Mouse (Mus musculus) gastrocnemius, postnatal 25 days (tissue): ENCODE results near the gene Ctnna2. TPM values are rescaled to one million over a fixed set of nuclear protein-coding genes. Genes with fewer than 3 reads are reported as not detected.

Experiments used
- DNase-seq: peaks from one replicate; pipeline ENCODE4 v3.0.0; 2022
- total RNA-seq, 2 experiments: library from RNA; stranded (reverse); gene quantifications; 1 replicate in 1 of 2; 2 replicates in 1 of 2; pipeline ENCODE4 v1.2.3; 2021

The Ctnna2 gene
- total RNA-seq, 2 experiments from 2014 or later: not detected

DNA sequence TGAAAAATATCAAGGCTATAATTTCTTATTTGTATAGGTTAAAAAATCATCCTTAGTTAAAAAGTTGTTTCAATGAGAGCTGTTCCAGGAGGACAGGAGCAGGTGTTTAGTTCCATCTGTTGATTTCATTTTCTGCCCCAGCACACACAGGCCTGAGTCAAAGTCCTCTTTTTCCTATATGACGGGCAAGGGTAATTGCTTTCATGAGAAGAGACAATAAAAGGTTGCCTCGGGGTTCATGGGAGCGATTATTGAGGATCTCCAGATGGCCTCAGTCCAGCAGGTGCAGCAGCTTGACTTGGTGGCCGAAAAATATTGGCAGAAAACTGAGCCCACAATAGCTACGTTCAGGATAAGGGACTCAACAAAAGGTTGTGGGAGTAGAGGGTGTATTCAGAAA lies 859.0 kb downstream of the Ctnna2 start:
- DNase-seq: no peak

DNA sequence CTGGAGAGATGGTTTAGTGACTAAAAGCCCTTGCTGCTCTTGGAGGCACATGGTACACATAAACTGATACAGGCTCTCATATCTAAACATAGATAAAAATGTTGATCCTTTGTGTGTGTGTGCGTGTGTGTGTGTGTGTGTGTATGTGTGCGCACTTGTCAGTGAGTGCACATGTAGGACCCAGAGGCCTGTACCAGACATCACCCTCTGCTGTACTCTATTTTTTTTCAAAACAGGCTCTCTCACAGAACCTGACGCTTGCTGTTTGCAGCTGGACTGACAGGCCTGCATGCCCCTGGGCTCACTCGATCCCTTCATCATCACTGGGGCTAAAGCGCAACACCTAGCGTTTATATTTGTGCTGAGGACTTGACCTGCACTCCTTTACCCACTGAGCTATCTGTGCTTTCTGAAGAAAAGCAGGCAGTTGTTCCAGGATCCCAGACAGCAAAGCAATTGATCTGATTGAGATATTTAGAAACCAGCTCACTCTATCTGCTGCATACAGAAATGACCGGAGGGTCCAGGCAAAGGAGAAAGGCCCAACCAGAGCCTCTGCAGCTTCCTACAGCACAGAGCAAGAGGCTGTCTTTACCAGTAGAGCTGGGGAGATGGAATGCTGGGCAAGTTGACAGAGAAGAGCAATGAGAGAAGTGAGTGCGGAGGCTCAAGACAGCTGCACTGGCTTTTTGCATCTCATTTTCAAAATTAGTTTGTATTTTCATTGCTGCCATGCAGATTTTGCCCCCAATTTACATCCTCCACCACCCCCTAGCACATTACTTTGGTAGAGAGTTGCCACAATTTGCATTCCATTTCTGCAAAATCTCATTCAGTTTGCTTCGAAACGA lies 870.2 kb downstream of the Ctnna2 start:
- no peak for DNase-seq

DNA sequence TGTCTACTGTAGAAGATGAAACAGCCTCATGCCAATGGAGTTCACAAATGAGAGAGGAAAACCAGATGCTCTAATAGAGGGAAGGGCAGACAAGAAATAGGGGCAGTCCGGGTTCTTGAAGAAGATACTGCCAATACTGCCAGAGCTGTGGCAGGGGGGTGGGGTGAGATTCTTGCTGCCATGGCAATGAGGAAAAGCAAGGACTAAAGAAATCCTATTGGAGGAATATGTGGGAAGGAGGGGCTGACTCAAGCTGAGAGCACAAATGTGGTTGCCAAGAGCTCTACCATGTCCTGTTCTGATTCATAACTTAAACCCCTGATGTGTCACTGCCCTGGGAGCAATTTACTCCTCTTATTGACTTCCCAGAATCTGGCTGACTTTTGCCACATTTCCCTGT lies 878.5 kb downstream of the Ctnna2 start:
- no peak for DNase-seq

DNA sequence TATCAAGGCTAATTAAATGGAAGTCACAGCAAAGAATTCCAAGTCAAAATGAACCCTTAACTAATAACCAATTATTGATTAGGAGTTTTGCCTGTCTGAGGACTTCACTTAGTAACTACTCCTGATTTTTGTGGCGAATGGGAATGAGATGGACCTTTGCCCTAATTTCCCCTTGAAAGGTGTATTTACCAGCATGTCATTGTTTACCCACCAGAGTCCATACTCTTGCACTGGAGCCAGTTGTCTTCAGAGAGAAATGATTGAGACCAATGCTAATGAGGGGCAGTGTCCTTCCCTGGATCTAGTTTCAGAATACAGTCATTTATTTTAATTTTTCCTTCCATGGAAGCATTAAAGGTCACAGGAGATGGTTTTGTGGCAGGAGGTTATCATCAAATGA lies 881.0 kb downstream of the Ctnna2 start:
- DNase-seq: no peak

DNA sequence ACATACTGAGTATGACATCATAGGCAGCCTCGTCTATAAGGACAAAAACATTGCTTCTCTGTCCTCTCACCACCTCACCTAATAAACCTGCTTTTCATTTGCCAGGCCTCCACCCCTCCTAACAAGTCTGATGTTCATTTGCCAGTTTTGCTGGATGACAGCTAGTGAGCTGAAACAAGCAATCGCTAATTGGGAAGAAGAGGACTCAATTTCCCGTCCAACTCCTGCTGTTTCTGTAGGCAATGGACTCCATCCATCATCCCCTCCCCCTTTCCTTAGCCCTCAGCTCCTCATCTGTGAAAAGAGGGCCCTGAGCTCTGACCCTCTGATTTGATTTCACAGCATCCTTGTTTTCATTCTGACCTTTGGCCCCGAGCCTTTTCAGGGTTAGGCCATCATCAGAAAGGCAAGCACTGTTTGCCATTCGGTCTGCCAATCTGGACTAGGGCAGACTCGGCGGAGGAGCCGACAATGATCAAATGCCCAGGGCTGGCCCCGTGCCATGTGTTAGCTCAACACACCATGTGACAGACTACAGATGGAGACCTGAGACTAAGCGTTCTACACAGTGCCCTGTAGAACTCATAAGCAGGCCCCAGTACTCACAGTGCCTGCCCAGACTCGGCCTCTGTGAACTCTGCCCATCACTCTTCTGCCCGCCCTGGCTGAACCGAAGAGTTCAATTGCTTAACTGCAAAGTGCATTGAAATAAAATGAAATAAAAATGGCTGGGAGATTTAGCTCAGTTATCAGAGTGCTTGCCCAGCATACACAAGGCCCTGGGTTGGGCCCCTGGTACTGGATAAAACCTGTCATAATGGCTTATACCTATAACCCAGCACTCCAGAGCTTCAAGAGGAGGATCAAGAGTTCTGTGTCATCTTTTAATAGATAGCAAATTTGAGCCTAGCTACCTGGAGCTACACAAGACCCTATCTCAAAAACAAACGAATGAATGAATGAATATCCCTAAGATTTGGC lies 903.8 kb downstream of the Ctnna2 start:
- DNase-seq: no peak

DNA sequence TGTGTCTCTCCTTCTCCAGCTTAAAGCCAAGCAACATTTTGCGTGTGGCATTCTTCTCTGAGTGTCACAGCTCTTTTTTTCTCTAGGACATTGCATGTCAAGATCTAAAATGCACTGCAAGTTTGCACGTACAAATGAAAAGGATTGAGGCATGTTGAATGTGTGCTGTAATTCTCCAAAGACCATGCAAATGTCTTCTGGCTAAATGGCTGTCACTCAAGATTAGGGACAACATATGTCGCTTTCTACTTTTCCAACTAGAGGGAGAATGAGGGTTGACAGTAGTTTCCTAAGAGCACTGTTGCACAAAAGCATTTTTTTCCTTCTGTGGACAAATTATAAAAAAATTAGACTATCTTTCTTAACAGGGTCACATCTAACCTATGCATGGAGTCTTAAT lies 909.9 kb downstream of the Ctnna2 start:
- no peak for DNase-seq

DNA sequence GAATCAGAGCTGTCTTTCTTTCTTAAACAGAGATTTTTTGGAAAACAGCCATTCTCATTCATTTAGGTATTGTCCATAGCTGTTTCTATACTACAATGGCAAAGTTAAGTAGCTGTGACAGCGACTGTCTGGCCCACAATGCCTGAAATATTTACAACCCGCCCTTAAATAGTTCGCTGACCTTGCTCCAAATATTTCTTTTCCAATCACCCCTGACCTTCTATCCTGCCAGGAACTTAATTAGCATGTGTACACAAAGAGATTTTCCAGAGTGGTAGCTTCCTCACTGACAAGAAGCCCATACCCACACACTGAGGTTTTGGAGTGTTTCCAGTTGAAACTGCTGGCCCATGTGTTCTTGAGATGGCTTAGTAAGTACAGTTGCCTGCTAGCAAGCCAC lies 928.8 kb downstream of the Ctnna2 start:
- DNase-seq: no peak

DNA sequence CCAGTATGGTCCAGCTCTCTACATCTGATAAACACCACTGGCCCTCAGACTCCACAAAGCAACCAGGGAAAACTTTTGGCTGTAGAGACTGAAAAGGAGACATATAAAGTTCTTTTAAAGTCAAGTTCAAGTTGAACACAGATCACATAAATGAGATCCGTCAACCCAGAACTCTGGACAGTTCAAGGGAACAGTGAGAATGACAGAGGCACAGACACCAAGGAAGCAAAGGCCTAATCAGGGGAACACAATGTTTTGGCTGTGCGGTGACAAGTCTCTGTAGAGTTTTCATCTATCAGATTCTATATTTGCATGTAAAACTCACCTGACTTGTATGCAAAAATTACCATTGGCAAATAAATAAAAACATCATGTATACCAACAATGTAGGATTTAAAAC lies 929.3 kb downstream of the Ctnna2 start:
- no peak for DNase-seq

DNA sequence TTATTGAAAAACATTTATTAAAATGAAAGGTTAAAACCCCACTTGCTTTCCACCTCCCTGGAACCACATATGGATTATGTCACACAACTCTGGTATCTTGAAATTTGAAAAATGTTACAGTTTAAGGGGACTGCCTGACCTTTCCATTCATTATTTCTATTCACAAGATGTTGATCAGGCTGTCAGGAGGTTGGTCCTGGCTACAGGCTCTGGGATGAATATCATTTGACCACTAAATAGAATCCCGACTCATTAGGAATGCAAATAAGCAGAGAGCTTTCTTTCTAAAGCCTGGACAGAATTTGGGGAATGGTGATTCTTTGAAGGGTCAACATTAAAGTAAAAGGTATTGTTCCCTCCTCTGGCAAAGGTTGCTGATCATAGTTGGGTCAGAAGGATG lies 931.9 kb downstream of the Ctnna2 start:
- DNase-seq: no peak

DNA sequence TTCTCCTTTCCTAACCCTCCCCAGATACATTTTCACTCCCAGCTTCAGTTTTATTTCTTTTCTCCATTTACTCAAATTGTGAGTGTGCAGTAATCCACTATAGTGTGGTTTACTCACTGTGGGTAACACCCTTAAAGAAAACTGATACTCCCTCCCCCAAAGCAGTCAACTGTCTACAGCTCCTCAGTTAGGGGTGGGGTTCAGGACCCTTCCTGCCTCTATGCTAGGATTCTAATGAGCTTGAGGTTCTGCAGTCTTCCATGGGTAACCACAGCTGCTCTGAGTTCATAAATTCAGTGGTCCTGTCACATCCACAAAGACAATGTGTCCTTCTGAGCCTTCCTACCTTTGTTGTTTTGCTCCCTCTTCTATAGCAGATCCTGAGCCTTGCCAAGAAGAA lies 954.4 kb downstream of the Ctnna2 start:
- DNase-seq: no peak

DNA sequence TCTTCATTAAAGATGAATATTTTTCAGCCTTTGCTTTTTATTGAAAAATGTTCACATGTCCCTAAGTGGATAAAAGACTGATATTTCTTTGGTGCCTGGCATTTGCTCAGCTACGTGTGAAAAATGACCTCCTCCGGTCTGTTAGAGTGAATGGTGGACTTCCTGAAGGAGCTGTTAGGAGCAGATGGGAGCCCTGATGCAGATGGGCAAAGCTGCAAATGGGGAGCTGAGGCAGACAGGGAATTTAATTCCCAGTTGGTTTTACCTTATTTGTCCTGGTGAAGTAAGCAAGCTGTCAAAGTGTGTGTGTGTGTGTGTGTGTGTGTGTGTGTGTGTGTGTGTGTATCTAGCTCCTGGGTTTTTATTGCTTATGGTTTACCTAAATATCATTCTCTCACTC lies 966.3 kb downstream of the Ctnna2 start:
- no peak for DNase-seq

DNA sequence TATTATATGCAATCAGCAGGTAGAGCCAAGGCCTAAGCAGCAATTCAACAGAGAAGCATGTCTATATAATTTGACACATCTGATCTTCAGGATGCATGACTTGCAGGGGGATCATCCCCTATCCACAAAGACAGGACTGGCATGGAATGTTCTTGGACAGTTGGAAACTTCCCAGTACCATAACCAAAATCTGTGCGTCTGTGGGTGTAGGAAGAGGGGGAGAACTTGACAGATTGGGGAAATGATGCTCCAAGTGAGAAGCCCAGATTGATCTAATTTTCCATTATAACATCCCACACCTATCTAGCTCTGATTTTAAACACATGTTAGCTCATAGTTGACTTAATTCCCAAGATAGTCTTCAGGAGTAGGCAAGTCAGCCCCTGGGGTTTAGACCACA lies 968.5 kb downstream of the Ctnna2 start:
- no peak for DNase-seq

DNA sequence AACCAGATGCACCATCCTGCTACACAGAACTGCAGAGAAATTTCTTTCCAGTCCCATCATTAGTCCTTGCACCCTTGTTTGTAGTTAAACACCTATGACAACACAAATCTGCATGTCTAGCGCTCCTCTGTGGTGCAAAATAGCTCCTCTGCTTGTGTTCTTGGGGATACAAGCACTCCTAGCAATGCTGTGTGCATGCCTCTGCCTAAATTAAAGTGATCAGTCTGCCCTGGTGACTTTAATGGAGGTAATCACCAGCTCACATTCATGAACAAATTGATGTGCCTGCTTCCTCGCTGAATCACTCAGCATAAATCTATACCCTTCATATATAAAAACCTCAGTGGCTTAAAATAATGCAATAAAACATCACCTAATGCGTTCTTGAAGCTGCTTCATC lies 987.4 kb downstream of the Ctnna2 start:
- DNase-seq: no peak

DNA sequence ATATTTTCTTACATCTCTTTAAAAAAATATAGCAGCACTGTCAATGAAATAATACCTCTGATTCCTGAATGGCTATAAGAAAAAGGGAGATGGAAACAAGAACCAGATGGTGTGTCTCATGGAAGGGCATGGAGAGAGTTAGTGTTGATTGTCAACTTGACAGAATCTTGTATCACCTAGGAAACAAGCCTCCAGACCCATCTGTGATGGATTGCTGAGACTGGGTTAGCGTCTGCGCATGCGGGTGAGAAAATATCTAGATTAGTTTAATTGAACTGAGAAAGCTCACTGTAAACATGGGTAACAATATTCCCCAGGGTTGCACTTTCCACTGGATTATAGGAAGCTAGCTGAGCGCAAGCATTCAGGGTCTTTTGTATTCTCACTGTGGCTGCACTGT lies 994.7 kb downstream of the Ctnna2 start:
- DNase-seq: no peak

DNA sequence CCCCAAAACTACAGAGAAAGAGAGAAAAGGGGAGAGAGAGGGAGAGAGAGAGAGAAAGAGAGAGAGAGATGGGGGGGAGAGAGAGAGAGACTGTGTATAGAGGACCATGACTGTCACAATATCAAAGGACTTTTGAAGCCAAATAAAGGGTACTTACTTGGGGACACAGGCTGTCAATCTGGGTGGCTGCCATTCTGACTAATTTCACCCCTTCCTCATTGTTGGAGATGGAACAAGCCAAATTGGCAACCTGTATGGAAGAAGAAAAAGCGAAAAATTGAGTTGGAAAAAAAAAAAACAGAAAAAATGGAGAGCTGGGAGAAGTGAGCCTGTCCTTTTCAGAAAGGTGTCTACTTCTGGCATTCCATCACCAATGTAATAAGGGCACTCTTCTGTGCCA lies 997.8 kb downstream of the Ctnna2 start:
- no peak for DNase-seq

DNA sequence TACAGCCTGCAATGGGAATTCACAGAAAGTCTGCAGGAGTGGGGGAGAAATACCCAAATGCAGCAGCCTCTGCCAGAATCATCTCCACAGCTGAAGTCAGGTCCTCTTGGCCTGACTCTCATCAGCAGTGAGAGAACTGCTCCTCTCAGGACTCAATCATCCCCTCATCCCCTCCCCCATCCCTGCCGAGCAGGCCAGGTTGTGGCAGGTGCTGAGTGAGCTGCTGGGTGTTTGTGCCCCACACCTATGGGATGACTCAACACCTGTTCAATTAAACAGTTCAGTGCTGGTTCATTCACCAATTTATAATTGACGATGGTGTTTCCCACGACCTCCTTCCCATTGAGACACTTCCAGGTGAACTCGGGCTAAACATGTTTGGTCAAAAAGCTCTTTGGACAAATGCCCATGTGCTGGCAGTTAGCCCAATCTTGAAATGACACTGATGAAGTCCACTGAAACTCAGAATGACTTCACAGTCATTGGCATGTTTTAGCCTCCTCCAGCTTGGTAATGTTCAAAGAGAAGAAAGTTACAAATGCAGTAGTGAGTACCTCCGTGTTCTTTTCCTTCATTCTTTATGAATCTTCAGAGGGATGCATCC lies 1000.1 kb downstream of the Ctnna2 start:
- no peak for DNase-seq

DNA sequence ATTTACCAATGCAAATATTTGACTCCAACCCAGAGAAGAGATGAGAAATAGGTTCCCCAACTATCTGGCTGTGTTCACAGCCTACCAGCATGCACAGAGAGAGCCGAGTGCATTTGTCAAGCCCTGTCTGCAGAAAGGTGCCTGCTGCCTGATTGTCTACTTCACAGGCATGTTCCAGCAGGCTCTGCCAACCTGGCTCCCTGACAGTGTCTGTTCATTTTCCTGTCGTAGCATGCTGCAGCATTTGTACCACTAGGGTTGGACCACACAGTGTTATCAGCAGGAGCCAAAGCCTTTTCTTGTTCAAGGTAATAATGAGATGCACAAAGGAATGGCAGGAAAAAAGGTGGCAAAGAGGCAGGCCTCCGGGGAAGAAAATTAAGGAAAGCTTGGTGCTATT lies 1001.7 kb downstream of the Ctnna2 start:
- no peak for DNase-seq

DNA sequence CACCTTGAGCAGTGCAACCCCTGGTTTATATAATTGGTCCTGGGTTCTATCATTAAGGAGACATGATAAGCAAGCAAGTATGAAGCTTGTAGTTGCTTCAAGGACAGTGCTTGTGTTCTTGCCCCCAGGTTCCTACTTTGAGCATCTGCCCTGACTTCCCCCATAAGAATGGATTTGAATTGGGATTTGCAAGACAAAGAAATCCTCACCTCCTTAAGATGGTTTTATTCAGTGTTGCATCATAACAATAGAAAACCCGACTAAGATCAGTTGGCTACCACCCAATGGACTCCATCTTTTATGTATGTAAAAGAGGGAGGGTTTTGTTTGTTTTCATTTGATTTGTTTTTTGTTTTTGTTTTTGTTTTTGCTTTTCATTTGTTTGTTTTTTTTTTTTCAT lies 1005.2 kb downstream of the Ctnna2 start:
- DNase-seq: no peak

DNA sequence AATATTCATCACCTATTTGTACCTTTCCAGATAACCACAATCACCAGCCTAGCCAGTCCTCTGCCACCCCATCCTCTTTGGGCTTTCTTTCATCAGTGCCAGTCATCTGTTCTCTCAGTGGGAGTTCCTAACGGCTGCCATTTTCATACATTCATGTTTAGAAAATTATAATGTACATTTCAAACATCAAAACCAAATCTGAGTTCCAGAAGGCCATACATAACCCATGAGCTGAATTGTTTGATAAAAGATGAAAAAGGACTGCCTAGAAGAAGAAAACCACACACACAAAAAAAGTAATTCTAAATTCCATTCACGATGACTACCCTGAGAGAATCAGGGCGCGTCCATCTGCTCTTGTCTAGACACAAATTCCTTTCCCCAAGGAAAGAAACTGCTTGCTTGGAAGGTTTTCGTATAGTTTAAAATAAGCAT lies 1014.5 kb downstream of the Ctnna2 start:
- DNase-seq: no peak

DNA sequence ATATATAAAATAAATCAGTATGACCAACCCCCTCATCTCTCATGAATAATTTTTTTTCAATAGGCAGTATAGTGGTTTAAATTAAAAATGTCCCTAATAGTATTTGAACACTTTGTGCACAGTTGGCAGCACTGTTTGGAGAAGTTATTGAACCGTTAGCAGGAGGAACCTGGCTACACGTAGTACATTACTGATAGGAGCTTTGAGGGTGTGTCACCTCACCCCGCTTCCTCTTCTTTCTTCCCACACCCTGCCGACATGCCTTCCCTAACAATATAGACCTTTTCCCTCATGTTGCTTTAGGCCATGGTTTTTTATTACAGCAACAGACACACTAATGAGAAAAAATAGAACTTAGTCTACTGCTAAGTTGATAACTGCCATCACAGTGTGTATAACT lies 1071.4 kb downstream of the Ctnna2 start:
- no peak for DNase-seq

DNA sequence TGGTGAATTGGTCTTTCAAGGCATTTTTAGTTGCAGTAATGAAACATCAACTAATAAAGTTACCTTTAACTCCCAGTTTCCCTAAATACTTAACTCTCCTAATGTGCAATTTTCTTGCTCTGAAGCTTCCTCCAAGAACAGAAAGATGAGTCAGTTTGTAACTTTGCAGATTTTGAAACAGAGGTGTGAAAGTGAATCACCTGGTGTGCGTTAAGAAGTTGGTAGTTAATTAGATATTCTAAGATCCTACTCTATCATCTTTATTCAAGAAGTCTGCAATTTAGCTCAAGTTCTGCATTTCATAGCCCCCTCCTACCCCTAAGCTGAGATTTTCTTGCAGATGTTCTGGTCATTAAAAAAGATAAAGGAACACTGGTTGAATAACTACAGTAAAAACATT lies 1082.3 kb downstream of the Ctnna2 start:
- DNase-seq: no peak
